Mouse (Mus musculus) frontal cortex, adult 2 months (tissue): ENCODE results near the gene Msi2. TPM values are rescaled to one million over a fixed set of nuclear protein-coding genes. Genes with fewer than 3 reads are reported as not detected.
A peak's percentile ranks its signal among the peaks of the same experiment; 100 is the strongest.

Experiments
- DNase-seq, 2 experiments: peaks; one replicate each; pipeline ENCODE4 v3.0.0; 2022; ENCODE audit warnings: low spot score in 1 of 2; ENCODE audit errors: extremely low spot score in 1 of 2
- polyA plus RNA-seq: library from polyadenylated mRNA; depleted of rRNA; stranded (reverse); fragments of >200 nt; gene quantifications from 2 replicates; pipeline ENCODE4 v1.2.3, GENCODE M21; 2012

The Msi2 gene
- polyA plus RNA-seq, 1 experiment: 82.2 TPM

DNA sequence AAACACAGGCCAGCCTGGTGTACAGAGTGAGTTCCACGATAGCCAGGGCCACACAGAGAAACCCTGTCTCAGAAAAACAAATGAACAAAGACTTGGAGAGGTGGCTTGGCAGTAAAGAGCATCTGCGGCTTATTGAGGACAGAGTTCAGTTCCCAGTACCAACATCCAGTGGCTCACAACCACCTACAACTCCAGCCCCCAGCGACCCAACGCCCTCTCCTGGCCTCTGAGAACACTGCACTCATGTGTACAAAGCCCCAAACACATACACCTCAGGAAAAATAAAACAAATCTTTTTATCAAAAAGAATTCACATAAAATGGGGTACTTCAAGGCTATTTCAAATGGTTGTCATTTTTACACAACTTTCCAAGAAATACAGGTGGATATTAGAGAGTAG lies 78.5 kb downstream of the Msi2 start:
- DNase-seq: no peak

DNA sequence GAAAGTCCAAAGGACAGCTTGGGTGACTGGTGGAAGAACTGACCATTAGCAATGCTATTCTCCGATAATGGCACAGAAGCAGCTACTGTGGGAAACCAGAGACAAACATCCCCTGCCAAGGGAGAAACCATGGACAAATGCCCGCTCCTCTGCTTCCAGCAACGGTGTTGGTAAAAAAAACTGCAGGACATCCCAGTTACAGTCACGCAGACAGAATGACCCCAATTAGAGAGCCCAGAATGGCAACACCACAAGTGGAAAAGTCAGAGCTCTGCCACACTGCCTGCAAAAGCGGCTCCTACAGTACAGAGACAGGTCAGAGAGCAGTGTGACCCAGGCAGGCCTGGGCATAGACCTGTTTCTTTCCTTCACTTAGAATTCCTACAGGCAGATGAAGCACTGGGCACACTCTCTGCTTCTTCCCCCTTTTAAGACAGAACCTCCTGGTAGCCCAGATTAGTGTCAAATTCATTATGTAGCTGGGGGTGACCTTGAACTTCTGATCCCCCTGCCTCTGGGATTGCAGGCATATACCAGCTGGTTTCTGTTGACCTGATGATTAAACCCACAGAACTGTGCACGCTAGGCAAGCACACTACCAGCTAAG lies 79.3 kb downstream of the Msi2 start:
- DNase-seq: no peak

DNA sequence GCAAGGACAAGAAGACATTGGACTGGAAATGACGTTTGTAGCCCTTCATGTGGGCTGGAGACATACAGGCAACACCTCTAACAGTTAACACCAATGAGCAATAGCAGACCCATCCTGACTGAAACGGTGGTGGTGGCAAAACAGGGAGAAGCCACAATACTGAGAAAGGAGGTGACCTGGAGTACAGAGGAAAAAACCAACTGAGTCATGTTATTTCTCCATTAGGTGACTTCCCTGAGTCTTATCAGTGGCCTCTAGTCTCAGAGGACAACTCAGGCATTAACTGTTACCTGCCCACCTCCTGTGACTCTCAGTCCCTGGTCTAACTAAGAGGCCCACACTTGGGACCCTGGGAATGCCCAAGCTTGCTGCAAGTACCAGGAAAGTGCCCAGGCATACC lies 80.1 kb downstream of the Msi2 start:
- no peak for DNase-seq

DNA sequence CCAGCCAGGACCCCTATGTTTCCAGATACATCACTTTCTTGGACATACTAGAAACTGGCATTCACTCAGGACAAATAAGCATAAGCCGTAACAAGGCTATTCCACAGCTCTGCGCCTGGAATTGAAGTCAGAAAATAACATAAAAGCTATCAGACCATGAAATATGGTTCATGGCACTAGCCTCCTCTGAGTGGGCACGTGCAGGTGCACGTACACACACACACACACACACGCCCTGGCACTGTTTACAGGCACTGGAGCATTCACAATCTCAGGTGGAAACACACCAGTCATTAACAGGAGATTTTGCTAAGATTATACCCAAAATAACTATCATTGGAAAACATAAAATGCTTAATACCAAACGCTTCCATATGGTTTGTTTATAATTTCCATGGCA lies 81.4 kb downstream of the Msi2 start:
- DNase-seq: no peak

DNA sequence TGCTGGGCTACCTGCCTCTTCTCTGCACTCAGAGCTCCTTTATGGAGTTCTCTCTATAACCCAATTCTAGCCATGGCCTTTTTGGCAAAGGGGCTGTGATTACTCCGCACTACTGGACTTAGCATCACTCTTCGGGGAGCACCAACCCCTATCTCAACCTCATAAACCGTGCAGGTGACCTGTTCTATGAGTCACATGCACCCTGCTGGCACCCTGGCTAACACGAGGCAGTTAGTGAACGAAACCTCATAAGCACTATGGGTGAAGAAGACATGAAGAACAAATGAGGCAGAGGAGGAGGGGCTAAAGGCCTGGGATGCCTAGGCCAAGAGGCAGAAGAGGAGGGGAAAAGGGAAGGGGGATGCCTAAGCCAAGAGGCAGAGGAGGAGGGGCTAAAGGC lies 82.0 kb downstream of the Msi2 start:
- no peak for DNase-seq

DNA sequence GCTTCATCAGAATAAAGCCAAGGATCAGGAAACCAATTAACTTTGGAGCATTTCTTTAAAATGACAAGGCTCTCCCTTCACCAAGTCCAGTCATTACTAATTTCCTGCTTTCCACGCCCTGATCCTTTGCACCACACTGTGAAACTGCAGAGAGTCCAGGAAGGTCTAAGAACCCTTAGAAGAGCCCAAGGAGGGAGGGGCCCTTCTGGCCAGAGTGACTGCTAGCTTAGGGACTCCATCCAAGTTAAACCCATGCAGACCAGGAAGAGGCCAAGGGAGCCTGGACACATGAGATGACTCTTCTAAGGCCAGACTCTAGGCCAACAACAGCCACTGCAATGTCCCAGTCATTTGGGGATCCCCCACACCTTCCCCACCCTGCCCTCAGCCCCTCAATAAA lies 83.7 kb downstream of the Msi2 start:
- DNase-seq: no peak

DNA sequence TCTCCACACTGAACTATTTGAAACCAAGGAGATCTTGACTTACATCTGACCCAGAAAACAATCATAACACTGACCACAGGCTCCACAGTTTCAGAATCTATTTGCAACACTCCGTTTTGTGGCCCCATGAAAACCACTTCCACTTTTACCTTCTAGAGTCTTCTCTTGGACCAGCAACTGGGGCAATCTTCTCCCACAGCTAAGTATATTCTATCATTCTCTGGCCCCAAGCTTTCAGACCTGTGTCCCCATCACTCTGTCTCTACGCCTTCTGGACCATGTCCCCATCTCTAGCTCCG lies 86.4 kb downstream of the Msi2 start:
- DNase-seq: no peak

DNA sequence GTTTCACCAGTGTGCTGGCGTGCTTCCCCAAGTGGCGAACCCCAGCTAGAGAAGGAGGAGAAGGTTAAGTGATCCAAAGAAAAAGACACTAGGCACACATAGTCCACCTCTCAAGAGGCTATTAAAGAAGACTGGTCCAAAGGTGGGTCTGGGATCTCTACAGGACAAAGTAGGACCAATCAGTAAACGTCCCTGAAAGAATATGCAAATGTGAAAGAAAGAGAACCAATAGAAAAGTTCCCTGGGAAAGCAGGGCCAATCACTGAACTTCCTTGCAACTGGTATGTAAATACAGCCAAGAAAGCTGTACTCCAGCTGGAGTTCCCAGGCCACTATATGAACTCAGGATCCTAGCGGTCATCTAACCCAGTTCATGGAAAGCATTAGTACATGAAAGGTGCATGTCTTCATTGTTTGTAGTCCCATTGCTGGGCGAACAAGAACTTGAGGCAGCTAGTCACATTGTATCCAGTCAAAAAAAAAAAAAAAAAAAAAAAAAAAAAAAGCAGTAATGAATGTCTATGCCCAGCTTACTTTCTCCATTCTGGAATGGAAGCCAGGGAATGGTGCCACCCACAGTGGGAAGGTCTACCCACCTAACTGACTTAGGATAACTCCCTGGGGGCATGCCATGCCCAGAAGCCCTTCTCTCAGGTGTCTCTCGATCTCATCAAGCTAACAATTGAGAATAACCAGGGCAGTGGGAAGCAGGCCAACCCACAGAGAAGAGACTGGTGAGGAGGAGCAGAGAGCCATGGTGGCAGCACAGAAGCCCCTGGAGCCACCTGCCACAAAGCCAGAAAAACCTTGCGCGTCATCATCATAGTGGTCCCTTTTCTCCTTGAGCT lies 87.0 kb downstream of the Msi2 start:
- no peak for DNase-seq

DNA sequence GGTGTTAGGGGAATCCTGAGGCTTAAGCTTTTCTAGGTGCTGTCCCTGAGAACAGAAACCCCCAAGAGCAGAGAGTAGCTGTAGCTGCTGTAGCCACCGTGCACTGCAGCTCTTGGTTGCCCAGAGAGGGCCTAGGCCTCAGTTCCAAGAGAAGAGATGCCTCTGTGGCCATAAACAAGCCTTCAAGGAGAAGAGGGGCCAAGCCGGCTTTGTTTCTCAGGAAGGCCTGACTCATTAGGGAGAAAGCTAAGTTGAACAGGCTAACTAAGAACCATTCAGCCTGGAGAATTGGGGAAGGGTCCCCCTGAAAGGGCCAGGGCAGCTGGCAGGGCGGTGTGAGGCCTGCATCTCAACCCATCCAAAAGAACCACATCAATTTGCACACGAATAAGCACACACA lies 88.7 kb downstream of the Msi2 start:
- DNase-seq: peak; percentile 39 to 49

DNA sequence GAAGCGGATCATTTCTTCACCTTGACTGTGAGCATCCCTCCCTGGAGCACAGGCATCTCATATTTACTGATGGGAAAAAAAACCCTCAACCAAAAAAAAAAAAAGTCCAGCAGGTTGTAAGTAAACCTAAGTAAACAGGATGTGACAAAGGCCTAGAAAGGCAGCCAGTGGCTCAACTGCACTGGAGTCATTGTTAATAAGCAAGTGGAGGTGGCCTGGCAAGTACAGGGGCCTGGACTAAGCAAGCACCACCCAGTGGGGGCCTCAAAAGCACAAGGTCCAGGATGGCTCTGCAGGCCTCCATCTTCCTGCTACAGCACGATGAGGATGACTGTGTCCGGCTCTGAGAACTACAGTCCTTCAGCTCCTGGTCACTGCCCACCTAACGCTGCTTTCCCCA lies 89.1 kb downstream of the Msi2 start:
- DNase-seq: no peak

DNA sequence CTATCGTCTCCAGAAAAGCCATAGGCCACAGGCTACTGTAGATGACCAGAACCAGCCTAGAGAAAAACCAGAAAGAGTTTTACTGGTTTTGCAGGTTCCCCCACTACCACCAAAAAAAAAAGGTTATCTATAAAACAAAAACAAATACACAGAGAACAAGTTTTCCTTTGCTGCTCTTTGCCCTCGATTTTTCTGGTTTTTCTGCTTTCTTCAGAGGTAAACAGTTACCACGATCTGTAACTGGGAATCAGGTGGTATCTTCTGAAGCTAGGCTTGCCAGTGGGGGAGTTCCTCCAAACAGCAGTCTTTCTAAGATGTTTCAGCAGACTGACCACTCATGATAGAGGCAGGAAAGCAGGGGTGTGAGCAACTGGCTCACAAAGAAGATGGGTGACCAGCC lies 89.6 kb downstream of the Msi2 start:
- DNase-seq: no peak

DNA sequence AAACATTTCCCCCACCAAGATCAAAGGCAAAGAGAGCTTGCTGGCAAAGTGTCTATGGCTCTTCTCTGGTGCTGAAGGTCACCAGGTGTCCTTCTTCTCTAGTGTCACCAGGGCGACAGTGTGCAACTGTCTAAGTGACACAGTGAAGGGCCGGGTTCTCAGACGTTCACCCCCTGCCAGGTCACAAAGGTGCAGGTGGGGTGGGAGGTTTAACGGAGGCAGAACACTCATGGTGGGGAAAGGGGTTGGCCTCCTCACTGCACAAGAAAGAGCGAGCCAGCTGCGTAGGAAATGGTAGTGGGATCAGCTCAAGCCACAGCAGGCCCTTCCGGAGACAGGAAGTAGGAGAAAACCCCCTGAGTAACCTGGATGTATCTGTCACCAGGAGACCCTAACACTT lies 91.0 kb downstream of the Msi2 start:
- no peak for DNase-seq

DNA sequence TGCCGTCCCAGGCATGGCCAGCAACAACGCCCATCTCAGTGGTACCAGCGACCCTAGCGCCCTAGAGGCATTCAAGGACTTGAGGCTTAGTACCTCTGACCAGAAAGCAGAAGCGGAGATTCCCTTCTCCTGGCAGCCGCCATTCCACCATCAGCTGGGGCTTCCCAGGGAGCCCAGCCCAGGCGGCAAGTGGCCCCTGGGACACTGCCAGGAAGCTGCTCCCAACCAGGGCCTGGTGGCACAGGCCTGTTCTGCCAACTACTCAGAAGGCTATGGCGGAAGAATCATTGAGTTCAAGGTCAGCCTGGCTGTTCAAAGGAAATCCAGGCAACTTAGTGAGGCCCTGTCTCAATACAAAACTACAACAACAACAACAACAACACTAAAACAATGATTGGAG lies 91.7 kb downstream of the Msi2 start:
- peak in 1 of 2 experiments; percentile 16 for DNase-seq

DNA sequence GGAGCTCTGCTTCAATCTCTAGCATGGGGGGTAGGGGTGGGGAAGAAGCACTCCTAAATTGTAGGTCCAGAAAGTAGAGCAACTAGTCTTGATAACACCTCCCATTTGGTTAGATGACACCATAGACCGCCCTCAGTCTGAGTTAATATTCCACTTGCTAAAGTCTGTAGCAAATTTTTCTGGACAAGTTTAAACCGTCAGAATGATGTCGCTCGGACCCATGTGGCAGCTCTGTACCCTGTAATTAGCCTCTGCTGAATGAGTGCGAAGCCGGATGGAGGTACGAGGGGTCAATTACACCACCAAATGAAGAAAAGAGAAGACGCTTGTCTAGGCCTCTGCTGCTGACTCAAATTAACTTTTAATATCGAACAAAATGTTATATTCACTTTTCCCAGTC lies 92.3 kb downstream of the Msi2 start:
- DNase-seq: no peak

DNA sequence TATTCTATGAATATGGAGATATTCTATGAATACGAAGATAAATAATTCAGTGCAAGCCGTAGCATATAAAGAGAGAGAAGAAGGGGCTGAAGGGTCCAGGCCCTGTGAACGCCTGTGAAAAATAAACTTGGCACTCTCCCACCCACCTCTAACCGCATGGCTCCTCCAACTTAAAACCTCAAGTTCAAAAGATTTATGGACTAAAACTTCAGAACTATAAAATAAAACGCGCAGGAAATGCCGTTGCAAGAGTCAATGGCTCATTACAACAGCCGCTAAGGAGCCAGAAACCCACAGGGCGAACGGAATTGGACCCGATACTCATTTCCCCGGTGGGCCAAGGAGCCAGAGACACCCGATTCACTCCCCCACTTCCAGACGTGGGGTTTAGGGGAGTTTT lies 93.2 kb downstream of the Msi2 start:
- no peak for DNase-seq

DNA sequence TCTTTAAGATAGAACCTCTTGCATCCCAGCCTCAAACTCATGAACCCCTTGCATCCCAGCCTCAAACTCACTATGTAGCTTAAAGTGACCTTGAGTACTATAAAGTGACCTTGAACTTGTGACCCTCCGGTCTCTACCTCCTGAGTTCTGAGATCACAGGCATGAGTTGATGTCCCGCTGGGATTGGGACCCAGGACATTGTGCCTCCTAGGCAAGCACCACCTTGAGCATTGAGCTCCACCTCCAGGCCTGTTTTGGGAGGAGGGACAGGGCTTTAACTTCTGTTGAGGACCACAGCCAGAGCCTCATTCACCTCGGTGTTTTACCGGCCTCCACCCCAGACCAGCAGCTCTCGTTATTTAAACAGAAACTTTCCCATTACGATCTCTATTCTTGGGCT lies 93.7 kb downstream of the Msi2 start:
- DNase-seq: no peak

DNA sequence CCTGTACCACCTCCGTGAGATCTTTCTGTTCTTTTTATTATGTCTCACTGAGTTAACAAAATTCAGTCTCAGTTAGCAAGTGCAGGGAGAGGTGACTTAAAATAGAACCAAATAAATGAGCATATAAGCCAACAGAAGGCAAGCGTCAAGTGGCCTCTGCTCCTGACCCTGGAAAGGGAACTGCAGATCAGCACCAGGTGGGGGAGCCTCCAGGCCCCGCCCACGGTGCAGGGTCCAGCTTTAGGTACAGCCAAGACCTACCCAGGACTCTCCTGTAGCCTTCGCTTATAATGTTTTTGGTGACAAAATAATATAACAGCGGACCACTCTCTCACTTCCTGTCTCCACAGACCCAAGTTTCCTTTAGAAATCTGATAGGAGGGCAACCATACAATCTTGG lies 94.6 kb downstream of the Msi2 start:
- DNase-seq: no peak

DNA sequence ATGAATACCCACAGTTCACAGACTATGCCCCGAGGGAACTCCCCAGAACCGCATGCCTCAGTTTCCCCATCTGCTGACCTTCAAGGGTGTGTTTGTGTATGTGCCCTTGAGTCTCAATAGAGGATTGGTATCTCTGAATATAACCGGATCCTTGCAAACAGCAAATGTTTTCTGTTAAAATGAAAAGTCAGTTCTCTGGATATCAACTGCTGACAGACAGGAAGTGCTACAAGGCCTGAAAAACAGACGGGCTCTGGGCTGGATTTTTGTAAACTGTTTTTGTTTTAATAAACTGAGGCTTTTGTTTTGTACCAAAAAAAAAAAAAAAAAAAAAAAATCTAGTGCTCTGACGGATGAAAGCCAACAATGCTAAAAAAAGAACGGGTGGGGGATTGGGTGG lies 95.8 kb downstream of the Msi2 start:
- DNase-seq: no peak

DNA sequence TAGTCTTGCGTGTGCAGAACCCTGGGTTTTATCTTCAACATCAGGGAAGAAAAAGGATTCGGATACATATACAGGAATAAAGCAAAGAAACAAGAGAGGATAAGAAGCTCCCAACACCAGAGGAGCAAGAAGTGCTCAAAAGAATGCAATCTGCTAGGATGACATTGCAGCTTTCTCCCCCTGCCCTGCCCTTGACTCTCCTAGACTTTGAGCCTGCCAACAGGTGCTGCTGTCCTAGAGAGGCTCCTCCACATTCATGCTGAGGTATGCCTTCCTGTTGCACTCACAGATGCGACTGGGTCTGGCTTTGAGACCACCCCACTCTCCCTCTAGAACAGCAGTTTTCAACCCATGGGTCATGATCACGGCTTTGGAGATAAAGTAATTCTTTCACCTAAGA lies 96.5 kb downstream of the Msi2 start:
- no peak for DNase-seq

DNA sequence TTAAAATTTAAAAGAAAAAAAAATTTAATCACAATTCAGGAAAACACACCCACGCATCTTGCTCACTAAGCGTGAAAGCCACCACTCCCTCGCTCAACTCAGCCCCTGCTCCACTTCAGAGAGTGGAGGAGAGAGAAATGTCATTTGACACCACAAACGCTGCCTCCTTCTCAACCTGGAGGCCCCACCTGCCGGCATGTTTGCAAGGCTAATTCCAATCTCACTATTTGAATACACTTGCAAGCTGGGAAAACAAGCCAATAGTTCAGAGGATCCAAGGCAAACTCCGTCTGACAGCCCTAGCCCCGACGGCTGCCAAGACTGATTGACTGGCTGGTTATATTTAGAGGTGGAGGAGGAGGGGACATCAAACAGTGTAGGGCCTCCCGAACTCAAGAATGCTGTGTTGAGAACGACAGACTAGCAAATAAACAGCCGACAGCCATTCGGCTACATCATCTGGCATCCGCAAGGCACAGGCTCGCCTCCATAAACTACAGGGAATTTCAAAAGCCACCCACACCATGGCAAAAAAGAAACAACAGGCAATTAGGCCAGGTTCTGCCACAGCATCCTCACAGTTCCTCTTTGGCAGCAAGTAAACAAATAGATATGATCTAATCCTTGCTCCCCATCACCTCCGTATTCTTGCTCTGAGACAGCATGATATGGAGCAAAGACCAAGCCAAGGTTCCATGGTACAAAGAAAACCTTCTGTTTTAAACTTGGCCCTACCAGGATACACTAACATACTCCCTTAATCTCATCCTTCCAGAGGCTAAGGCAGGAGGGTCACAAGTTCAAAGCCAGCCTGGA lies 97.9 kb downstream of the Msi2 start:
- DNase-seq: peak; percentile 50 to 80

DNA sequence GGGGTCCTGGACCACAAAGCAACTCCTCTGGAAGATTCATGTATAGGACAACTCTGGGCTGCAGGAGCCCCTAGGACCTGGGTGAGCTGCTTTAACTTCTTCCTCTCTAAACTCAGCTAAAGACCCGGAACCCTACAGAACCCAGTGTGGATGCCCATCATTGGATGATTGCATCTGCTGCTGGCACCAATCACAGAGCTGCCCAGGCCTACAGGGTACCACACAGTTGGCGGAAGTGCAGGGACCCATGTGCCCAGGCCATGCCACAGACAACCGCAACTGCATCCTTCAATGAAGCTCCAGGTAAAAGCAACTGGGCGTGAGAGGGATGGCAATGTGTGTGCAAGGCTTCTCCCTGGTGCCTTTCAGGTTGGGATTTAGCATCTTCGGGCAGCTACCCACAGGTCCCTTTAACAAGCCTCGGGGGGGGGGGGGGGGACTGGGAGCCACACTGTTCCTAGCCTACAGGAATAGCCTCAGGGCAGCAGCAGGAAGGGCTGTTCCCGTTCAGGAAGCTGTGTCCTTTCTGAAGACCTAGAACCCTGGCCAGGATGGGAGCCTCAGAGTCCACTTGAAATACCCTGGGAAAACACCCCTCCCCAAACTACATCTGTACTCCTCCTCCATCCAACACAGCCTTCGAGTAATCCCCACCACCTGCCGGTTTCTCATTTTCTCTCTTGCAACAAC lies 98.7 kb downstream of the Msi2 start:
- DNase-seq: no peak
